Mouse (Mus musculus): ENCODE measurements around the gene Mapk8ip3.
A peak's percentile ranks its signal among the peaks of the same experiment; 100 is the strongest.

Mapk8ip3 gene

GRCm38 (mm10) chr17:24884391-24884790, 52.4 kb downstream of the Mapk8ip3 start:
- DNase-seq: no peak

GRCm38 (mm10) chr17:24881738-24882440, 54.9 kb downstream of the Mapk8ip3 start:
- DNase-seq: peak; percentile 32

GRCm38 (mm10) chr17:24878531-24878930, 58.2 kb downstream of the Mapk8ip3 start:
- DNase-seq: no peak

- DNase-seq: peak; percentile 71
Observed at GRCm38 (mm10) chr17:24878117-24878397, 58.7 kb downstream of the Mapk8ip3 start.

- DNase-seq: no peak
Observed at GRCm38 (mm10) chr17:24877336-24878116, 59.3 kb downstream of the Mapk8ip3 start.

- no peak for DNase-seq
Observed at GRCm38 (mm10) chr17:24874989-24875388, 61.8 kb downstream of the Mapk8ip3 start.

- no peak for DNase-seq
Observed at GRCm38 (mm10) chr17:24874405-24874745, 62.4 kb downstream of the Mapk8ip3 start.

- DNase-seq: no peak
Observed at GRCm38 (mm10) chr17:24873695-24874404, 62.9 kb downstream of the Mapk8ip3 start.

- no peak for DNase-seq
Observed at GRCm38 (mm10) chr17:24867914-24868313, 68.9 kb downstream of the Mapk8ip3 start.

- DNase-seq: no peak
Observed at GRCm38 (mm10) chr17:24865776-24866175, 71.0 kb downstream of the Mapk8ip3 start, which contains the start of gene Igfals. Gene Igfals (plus strand): TSS chr17:24865997.

GRCm38 (mm10) chr17:24861785-24862184, 75.0 kb downstream of the Mapk8ip3 start:
- no peak for DNase-seq

- DNase-seq: no peak
Observed at GRCm38 (mm10) chr17:24860076-24860475, 76.7 kb downstream of the Mapk8ip3 start.

- DNase-seq: no peak
Observed at GRCm38 (mm10) chr17:24858967-24859366, 77.8 kb downstream of the Mapk8ip3 start.

GRCm38 (mm10) chr17:24857831-24858470, 78.8 kb downstream of the Mapk8ip3 start:
- no peak for DNase-seq

- DNase-seq: no peak
Observed at GRCm38 (mm10) chr17:24856589-24856988, 80.2 kb downstream of the Mapk8ip3 start.

- DNase-seq: no peak
Observed at GRCm38 (mm10) chr17:24855838-24856464, 80.8 kb downstream of the Mapk8ip3 start.

GRCm38 (mm10) chr17:24851381-24852125, 85.2 kb downstream of the Mapk8ip3 start:
- no peak for DNase-seq

GRCm38 (mm10) chr17:24850773-24851127, 86.0 kb downstream of the Mapk8ip3 start:
- DNase-seq: no peak

- DNase-seq: peak; percentile 99
Observed at GRCm38 (mm10) chr17:24850065-24850772, 86.6 kb downstream of the Mapk8ip3 start, which contains the start of gene Fahd1. Gene Fahd1 (minus strand): TSS chr17:24850364.

GRCm38 (mm10) chr17:24849733-24850064, 87.1 kb downstream of the Mapk8ip3 start:
- DNase-seq: no peak

GRCm38 (mm10) chr17:24848600-24849031, 88.2 kb downstream of the Mapk8ip3 start:
- DNase-seq: no peak
